Mouse (Mus musculus) retina, postnatal 7 days (tissue): ENCODE data around the gene Fbxo45.

Experiments used
- DNase-seq: peaks from one replicate; pipeline ENCODE4 v3.0.0-alpha.2; 2012; ENCODE audit warnings: low read depth, low spot score

Fbxo45 gene

GRCm38 (mm10) chr16:32202681-32203080, 44.3 kb downstream of the Fbxo45 start:
- no peak for DNase-seq

DNA sequence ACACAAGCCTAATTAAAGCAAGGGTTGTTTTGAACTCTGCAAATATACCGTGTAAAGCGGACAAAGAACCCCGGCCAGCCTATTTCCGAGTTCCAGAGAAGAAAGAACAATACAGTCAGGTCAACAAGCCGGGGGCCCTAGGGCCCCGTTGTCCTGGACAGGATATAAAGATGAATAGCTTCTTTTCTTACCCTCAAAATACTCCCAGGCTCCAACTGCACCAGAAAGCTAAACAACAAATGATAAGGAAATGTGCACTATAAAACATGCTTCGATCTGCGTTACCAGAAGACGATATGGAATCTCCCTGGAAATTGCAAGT, 46.0 kb downstream of the Fbxo45 start:
- DNase-seq = no peak

GRCm38 (mm10) chr16:32200256-32201003, 46.5 kb downstream of the Fbxo45 start:
- DNase-seq = no peak

DNA sequence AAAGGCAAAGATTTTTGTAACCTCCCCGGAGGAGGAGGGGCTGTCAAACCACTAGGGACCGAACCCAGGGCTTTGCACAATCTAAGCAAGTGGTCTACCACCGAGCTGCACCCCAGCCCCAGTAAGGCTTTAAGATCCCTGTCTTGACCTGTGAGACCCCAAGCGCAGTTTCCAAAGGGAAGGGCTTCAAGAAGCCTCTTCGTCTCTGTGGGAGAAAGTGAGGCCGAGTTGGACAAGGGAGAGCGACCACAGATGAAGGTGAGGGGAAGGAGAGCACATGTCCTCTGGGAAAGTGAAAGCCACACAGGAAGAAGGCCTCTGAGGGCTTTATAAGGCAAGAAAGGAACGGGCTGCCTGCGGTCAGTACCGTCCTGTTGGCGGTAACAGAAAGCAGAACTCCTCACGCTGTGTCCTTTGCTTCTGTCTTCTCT, 56.9 kb downstream of the Fbxo45 start:
- no peak for DNase-seq

DNA sequence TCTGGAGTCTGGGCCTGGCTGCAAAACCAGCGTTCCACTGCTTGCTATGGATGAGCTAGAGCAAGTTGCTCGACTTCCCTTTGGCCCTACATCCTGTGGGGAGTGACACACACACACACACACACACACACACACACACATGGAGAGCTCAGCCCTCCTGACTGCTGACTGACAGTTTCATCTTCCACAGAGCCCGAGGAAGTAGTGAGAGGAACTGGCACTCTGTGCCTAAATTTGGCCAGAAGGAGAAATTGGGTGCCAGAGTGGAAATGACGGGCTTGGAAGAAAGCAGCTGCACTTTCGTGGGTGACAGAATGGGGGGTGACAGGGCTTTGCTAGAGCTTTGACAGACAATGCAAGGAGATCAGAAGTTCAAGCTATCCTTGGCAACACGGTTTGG, 57.8 kb downstream of the Fbxo45 start:
- DNase-seq = no peak

DNA sequence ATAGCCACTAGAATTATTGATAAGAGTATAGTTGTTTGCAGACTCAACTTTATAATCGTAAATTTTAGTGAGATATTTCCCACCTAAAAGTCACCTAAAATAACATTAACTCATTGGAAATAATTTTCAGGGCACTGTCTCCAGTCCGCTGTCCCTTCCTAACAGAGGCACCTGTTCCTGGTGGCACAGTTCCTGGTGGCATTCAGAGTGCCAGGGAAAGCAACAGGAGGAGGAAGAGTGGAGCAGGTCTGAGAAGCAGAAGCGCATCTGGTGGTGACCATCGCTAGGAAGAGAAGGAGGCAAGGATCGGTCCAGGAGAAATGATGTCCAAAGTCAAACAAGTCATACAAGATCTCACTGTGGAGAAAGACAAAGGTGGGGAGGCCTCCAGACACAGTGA, 60.9 kb downstream of the Fbxo45 start:
- DNase-seq = no peak
